Mouse (Mus musculus): ENCODE results near the gene Recql5. TPM values are rescaled to one million over a fixed set of nuclear protein-coding genes. Genes with fewer than 3 reads are reported as not detected.

The Recql5 gene
- 1 to 10 TPM; 5.4 to 9.1 TPM for total RNA-seq (2021)
- long read RNA-seq, experiment 1, transcript Recql5-201 (19 exons, 3,971 nt): major isoform, 7 of 12 reads
- long read RNA-seq, experiment 1, partial matches to known transcripts: 2 of 12 reads
- long read RNA-seq, experiment 1, other reads (novel, unspliced or antisense): 3 of 12 reads
- long read RNA-seq, experiment 2, transcript Recql5-201 (19 exons, 3,971 nt): major isoform, 9 of 10 reads
- long read RNA-seq, experiment 2, partial matches to known transcripts: 0 of 10 reads
- long read RNA-seq, experiment 2, other reads (novel, unspliced or antisense): 1 of 10 reads

DNA sequence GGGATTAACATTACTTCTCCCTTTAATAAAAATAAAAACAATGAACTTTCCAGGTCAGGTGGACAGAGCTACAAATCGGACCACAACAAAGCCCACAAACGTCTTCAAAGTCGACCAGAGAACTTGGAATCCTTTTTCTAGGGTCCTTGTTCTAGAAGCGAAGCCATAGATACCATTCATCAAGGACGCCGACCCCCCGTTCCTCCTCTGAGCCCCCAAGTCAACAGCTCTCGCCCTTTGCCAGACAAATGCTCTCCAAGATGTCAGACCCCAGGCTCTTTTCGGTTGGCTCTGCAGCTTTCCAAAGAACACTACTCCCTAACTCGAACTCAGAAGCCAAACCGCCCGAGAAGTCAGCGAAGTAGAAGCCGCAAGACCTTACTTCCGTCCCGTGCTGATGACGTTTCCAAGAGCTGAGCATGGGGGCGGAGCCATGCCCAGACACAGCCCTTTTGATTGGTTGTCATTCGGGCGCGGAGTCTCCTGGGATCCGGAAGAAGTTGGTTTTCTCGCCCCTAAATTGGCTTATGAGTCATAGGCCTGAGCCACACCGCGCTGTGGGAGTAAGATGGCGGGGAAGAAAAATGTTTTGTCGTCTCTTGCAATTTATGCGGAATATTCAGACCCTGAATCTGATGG, at the start of gene Recql5, which contains the start of gene Sap30bp:
Recql5 (minus strand) TSS at position 370 of the 639 bp plus-strand sequence.
Sap30bp (plus strand) TSS at position 175 of the 639 bp plus-strand sequence.
- DNase-seq: peak; percentile 95

- DNase-seq: no peak
Measured at GRCm38 (mm10) chr11:115982472-115982871, 49.2 kb upstream of the Recql5 start.

DNA sequence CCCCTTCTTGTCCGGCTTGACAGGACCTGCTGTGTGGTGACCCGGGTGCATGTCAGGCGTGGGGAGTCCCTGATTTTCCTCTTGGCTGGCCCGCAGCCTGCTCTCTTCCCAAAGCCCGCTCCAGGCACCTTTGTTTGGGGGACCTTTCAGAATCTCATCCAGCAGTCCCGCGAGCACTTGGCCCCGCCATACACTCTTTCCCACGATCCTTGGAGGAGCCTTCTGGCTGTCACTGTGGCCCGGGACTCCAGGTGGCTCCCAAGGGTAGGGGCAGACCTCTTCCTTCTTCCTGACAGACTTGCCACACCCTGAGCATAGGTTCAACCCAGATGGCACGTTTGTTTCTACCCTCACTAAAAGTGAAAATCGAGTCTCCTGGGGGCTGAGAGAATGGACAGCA, 42.3 kb upstream of the Recql5 start:
- no peak for DNase-seq

DNA sequence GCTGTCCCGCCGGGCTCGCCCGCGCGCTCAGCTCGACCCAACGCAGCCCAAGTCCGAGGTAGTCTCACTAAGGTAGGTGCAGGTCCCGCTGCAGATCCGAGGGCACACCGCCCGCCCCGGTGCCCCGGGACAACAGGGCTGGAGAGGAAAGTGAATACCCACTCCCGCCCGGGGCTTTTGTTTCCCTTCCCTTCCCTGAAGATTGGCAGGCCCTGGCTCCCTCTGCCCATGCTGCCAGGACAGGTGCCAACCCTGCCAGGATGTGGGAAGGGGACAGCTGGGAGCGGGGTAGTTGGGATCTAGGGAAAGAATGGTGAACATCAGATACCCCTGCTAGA, 41.8 kb upstream of the Recql5 start:
- no peak for DNase-seq

GRCm38 (mm10) chr11:115974309-115975082, 41.2 kb upstream of the Recql5 start, which contains the start of gene Itgb4:
Itgb4 (plus strand) TSS chr11:115974709.
- peak; percentile 25 for DNase-seq

DNA sequence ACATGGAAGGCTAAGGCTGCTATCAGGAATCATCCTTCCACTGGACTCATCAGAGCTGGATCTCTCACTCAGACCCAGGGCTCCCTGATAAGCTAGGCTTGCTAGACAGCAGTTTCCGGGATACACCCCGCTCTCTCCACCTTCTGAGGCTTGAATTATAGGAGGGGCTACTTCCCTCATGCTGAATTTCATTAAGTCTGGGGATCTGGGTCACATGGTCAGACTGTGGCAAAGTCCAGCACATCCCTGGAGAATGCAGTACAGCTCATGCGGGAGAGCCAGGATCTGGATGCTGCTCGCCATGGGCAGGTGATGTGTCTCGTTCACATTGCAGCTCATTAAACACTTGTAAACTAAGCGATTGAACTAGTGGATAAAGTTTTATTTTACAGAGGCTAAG, 37.7 kb upstream of the Recql5 start:
- no peak for DNase-seq

DNA sequence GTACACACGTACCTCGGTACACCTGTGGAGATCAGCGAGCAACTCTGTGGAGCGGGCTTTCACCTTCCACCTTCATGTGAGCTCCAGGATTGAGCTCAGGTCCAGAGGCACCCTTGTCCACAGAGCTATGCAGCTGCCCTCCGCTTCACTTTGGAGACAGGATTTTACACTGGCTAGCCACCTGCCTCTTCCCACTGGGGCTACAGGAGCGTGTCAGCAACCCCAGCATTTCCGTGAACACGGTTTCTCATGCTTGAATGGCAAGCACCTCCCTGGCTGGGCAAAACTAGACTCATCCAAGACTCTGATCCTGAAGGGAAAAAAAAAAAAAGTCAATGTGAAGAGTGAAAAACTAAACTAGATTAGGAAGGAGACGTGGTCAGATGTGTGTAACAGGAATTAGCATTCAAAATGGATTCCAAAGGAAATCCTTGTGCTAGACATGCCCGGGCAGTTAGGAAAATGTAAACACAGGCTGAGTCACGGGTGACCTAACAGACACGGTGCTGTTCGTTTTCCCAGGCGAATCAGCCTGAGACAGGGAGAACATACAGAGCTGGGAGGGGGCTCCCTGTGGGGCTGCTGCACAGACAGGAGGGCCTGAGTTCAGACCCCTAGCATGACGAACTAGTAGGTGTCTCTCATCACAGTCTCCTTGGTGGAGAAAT, 36.9 kb upstream of the Recql5 start:
- no peak for DNase-seq

GRCm38 (mm10) chr11:115968731-115969405, 35.6 kb upstream of the Recql5 start:
- DNase-seq: no peak

- no peak for DNase-seq
Measured at GRCm38 (mm10) chr11:115964977-115965604, 31.8 kb upstream of the Recql5 start.

GRCm38 (mm10) chr11:115962651-115963412, 29.6 kb upstream of the Recql5 start:
- no peak for DNase-seq

- no peak for DNase-seq
Measured at GRCm38 (mm10) chr11:115959018-115959417, 25.7 kb upstream of the Recql5 start.

- DNase-seq: no peak
Measured at GRCm38 (mm10) chr11:115957971-115958370, 24.7 kb upstream of the Recql5 start.

- no peak for DNase-seq
Measured at GRCm38 (mm10) chr11:115956453-115956852, 23.2 kb upstream of the Recql5 start.

DNA sequence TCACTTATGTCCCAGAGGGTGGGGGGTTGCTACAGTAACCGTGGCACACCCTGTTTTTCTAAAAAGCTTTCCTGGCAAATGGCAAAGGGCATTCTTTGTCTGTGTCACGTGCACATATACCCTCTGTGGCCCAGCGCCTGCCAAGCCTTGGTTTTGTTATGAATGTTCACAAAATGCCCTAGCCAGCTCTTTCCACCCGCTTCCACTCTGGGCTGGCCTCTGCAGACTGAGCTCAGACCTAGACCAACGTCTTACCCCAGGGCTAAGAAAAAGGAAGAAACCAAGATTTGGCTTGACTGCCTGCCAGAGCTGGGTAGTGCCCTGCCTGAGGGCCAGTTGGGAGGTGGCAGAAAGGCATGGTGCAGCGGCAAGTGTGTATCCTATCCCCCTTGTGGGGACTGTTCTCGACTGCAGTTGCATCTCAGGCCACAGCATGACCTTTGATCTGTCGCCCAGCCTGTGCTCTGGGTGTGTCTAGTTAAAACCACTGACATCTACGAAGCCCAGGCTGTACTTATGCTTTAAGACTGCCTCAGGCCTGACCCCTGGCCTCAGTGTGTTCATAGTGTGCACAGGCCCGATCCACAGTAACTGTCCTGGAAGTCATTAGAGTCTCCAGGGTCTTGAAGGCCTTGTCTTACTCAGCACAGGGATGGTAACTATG, 22.1 kb upstream of the Recql5 start:
- DNase-seq: no peak

- DNase-seq: no peak
Measured at GRCm38 (mm10) chr11:115954712-115955111, 21.4 kb upstream of the Recql5 start.

GRCm38 (mm10) chr11:115950719-115951118, 17.4 kb upstream of the Recql5 start:
- no peak for DNase-seq

GRCm38 (mm10) chr11:115948316-115948715, 15.0 kb upstream of the Recql5 start:
- DNase-seq: no peak

DNA sequence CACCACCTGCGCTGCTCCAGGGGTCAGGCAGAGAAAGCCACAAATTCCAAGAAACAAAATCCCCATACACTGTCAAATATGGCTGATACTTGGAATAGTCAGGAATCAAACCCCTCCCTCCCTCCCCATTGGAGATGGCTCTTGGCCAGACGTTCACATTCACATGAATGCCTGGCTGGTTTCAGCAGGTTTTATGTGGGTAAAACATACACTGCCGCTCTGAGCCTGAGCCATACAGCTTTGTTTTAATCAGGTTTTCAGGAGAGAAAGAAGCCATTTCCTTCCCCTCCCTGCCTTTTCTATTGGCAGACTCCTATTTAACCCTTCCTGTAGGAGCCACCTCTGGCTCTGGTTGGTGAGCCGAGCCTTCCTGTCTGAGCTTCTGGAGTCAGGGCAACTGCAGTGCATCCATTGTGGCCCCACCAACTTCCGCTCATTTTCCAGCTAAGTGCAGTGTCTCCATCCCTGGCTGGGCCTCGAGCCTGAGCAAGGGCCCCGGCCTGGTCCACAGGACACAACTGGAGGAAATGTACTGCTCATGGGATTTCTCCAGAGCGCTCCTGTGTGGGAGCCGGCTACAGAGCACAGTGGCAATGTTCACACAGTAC, 13.0 kb upstream of the Recql5 start:
- DNase-seq: no peak

- DNase-seq: no peak
Measured at GRCm38 (mm10) chr11:115945247-115945646, 12.0 kb upstream of the Recql5 start.

GRCm38 (mm10) chr11:115941980-115942379, 8.7 kb upstream of the Recql5 start:
- DNase-seq: no peak

Measured in gastrocnemius, postnatal 10 days (tissue).